Mouse (Mus musculus) stomach, postnatal 0 days (tissue): ENCODE results near the gene Tapbpl.

Experiments used
- CTCF ChIP-seq: IDR thresholded peaks from 2 replicates; pipeline ENCODE4 v1.5.1; 2016; ENCODE audit warnings: antibody characterized with exemption, low read depth, mild to moderate bottlenecking, moderate library complexity
- EP300 ChIP-seq: optimal IDR thresholded peaks from 2 replicates; pipeline ENCODE3; 2016; ENCODE audit warnings: antibody characterized with exemption

GRCm38 (mm10) chr6:125193390-125193789 lies 38.3 kb downstream of the Tapbpl start:
- TF ChIP-seq CTCF (no peak), EP300 (no peak)
